Mouse (Mus musculus): ENCODE results near the gene Nup214. TPM values are rescaled to one million over a fixed set of nuclear protein-coding genes. Genes with fewer than 3 reads are reported as not detected.

Nup214 gene
- total RNA-seq, 1 experiment from 2014 or later, result 76.3 TPM

- ATAC-seq (replicated peaks in 1 of 2; ENCODE audit: insufficient read depth in 1 of 2, low FRiP score in 2 of 2, low TSS enrichment in 1 of 2, low read depth in 1 of 2, poor library complexity in 2 of 2, severe bottlenecking in 2 of 2), result no peak
These were observed 105.0 kb downstream of the Nup214 start for GRCm38 (mm10) chr2:32079191-32079725.

DNA sequence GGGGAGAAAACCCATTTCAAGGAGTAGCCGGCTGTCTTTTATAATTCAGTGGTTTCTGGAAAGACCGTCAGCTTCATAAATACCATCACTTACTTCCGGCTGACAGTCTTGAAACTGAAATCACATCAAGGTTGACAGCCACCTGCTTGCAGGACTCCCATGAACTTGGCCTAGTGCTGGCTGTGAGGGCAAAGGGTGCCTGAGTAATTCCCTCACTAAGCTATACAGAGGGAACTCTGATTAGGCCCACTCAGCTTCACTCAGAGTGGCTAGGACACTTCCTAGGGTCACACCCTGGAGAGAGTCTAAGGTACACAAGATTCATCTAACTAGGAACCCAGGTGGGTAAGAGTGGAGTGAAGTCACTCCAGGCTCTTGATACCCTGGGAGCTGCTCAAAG is 106.4 kb downstream of the Nup214 start:
- no peak for ATAC-seq (replicated peaks in 1 of 2; ENCODE audit: insufficient read depth in 1 of 2, low FRiP score in 2 of 2, low TSS enrichment in 1 of 2, low read depth in 1 of 2, poor library complexity in 2 of 2, severe bottlenecking in 2 of 2)

DNA sequence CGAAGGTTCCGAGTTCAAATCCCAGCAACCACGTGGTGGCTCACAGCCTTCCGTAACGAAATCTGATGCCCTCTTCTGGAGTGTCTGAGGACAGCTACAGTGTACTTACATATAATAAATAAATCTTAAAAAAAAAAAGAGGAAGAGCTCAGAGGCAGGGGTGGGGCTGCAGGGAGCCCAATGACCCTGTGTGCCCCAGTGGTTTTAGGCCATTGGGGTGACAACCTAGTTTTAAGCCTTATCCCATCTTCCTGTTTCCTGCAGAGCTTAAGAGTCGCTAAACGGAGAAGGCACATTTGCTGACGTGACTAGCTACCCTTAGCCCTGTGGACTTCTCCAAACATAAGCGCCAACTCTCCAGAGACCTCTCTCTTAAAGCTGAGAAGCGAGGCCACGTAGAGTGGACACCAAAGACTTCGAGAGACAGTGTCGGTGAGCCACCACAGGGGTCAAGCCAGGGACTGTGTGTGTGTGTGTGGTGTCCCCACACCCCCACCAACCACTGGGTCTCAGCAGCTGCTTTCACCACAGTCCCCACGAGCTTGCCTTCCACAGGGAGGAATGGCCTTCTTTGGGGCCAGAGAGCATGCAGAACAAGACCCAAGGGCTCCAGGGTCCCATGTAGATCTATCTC is 107.2 kb downstream of the Nup214 start:
- peak in 1 of 2 experiments; percentile 37; a peak in 2 of 4 replicates for ATAC-seq (replicated peaks in 1 of 2; ENCODE audit: insufficient read depth in 1 of 2, low FRiP score in 2 of 2, low TSS enrichment in 1 of 2, low read depth in 1 of 2, poor library complexity in 2 of 2, severe bottlenecking in 2 of 2)

GRCm38 (mm10) chr2:32082229-32082628 is 108.0 kb downstream of the Nup214 start:
- no peak for ATAC-seq (replicated peaks in 1 of 2; ENCODE audit: insufficient read depth in 1 of 2, low FRiP score in 2 of 2, low TSS enrichment in 1 of 2, low read depth in 1 of 2, poor library complexity in 2 of 2, severe bottlenecking in 2 of 2)

- ATAC-seq (replicated peaks in 1 of 2; ENCODE audit: insufficient read depth in 1 of 2, low FRiP score in 2 of 2, low TSS enrichment in 1 of 2, low read depth in 1 of 2, poor library complexity in 2 of 2, severe bottlenecking in 2 of 2), result peak; percentile 19 to 25; a peak in 1 of 4 replicates
These were observed 109.1 kb downstream of the Nup214 start for GRCm38 (mm10) chr2:32083159-32084011.

GRCm38 (mm10) chr2:32084111-32084871 is 110.1 kb downstream of the Nup214 start, which contains the start of gene Fam78a:
Gene Fam78a, minus strand, starts transcription at chr2:32084857.
- ATAC-seq (replicated peaks in 1 of 2; ENCODE audit: insufficient read depth in 1 of 2, low FRiP score in 2 of 2, low TSS enrichment in 1 of 2, low read depth in 1 of 2, poor library complexity in 2 of 2, severe bottlenecking in 2 of 2), result peak; percentile 25 to 27

GRCm38 (mm10) chr2:32084872-32085199 is 110.6 kb downstream of the Nup214 start:
- no peak; a peak in 1 of 4 replicates for ATAC-seq (replicated peaks in 1 of 2; ENCODE audit: insufficient read depth in 1 of 2, low FRiP score in 2 of 2, low TSS enrichment in 1 of 2, low read depth in 1 of 2, poor library complexity in 2 of 2, severe bottlenecking in 2 of 2)

DNA sequence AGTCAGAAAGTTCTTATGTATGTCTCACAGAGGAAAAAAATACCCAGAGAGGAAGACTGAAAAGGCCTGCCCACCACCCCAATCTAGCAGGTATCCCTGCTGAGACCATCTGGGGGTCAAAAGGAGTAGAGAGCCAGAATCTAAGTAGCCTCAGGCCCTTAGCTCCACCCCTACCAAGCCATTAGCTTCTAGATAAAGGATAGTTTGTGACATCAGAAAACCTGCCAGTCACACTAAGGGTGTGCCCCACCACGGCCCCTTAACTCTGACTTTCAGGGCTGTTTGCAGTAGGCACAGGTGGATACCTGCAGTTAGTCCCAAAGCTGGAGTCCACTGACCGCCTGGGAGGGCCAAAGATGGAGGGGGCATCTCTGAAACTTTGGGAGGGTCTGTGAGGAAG is 111.0 kb downstream of the Nup214 start:
- ATAC-seq (replicated peaks in 1 of 2; ENCODE audit: insufficient read depth in 1 of 2, low FRiP score in 2 of 2, low TSS enrichment in 1 of 2, low read depth in 1 of 2, poor library complexity in 2 of 2, severe bottlenecking in 2 of 2), result no peak

- ATAC-seq (replicated peaks in 1 of 2; ENCODE audit: insufficient read depth in 1 of 2, low FRiP score in 2 of 2, low TSS enrichment in 1 of 2, low read depth in 1 of 2, poor library complexity in 2 of 2, severe bottlenecking in 2 of 2), result no peak
These were observed 113.4 kb downstream of the Nup214 start for GRCm38 (mm10) chr2:32087606-32088005.

GRCm38 (mm10) chr2:32088372-32088981 is 114.2 kb downstream of the Nup214 start:
- ATAC-seq (replicated peaks in 1 of 2; ENCODE audit: insufficient read depth in 1 of 2, low FRiP score in 2 of 2, low TSS enrichment in 1 of 2, low read depth in 1 of 2, poor library complexity in 2 of 2, severe bottlenecking in 2 of 2), result peak in 1 of 2 experiments; percentile 46; a peak in 2 of 4 replicates

- ATAC-seq (replicated peaks in 1 of 2; ENCODE audit: insufficient read depth in 1 of 2, low FRiP score in 2 of 2, low TSS enrichment in 1 of 2, low read depth in 1 of 2, poor library complexity in 2 of 2, severe bottlenecking in 2 of 2), result no peak; a peak in 1 of 4 replicates
These were observed 115.4 kb downstream of the Nup214 start for GRCm38 (mm10) chr2:32089606-32090005.

GRCm38 (mm10) chr2:32090145-32090544 is 115.9 kb downstream of the Nup214 start:
- ATAC-seq (replicated peaks in 1 of 2; ENCODE audit: insufficient read depth in 1 of 2, low FRiP score in 2 of 2, low TSS enrichment in 1 of 2, low read depth in 1 of 2, poor library complexity in 2 of 2, severe bottlenecking in 2 of 2), result no peak

GRCm38 (mm10) chr2:32091956-32092355 is 117.7 kb downstream of the Nup214 start:
- no peak for ATAC-seq (replicated peaks in 1 of 2; ENCODE audit: insufficient read depth in 1 of 2, low FRiP score in 2 of 2, low TSS enrichment in 1 of 2, low read depth in 1 of 2, poor library complexity in 2 of 2, severe bottlenecking in 2 of 2)

- no peak for ATAC-seq (replicated peaks in 1 of 2; ENCODE audit: insufficient read depth in 1 of 2, low FRiP score in 2 of 2, low TSS enrichment in 1 of 2, low read depth in 1 of 2, poor library complexity in 2 of 2, severe bottlenecking in 2 of 2)
These were observed 119.9 kb downstream of the Nup214 start for GRCm38 (mm10) chr2:32094001-32094707.

DNA sequence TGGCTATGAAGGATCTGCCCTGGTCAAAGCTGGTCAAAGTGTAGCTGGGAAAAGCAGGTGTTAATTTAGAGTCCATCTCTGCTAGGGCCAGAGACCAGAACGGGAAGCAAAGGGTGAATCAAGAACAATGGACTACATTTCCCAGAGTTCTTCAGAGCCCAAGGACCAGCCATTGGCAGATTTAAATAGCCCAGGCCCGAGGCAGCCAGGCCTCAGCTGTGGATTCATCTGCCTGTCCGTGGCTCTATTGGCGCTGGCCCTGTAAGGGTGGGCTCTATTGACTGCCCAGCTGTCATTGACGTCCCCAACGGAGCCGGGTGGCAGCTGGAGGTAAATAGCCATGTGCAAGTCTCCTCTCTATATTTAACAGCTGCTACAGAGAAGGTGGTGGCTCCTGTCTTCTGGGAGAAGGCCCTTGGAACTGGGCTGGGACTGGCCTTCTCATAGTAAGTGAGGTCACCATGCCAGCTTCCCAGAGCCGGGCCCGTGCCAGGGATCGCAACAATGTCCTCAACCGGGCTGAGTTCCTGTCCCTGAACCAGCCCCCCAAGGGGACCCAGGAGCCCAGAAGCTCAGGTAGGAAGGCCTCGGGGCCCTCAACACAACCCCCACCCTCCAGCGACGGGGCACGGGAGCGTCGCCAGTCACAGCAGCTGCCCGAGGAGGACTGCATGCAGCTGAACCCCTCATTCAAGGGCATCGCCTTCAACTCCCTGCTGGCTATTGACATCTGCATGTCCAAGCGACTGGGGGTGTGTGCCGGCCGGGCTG is 121.3 kb downstream of the Nup214 start, which contains the start of gene Plpp7:
TSS of gene Plpp7 (plus strand) at position 178 of the 771 bp plus-strand sequence.
- ATAC-seq (replicated peaks in 1 of 2; ENCODE audit: insufficient read depth in 1 of 2, low FRiP score in 2 of 2, low TSS enrichment in 1 of 2, low read depth in 1 of 2, poor library complexity in 2 of 2, severe bottlenecking in 2 of 2), result peak; percentile 68 to 87

DNA sequence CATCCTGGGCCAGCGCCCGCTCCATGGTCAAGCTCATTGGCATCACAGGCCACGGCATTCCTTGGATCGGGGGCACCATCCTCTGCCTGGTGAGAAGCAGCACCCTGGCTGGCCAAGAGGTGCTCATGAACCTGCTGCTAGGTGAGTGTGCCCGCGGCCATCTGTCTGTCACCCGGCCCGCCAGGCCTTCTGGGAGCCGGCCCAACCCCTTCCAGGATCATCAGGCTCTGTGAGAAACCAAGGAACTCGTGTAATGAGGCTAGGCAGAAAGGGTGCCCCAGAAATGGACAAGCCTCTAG is 121.8 kb downstream of the Nup214 start:
- ATAC-seq (replicated peaks in 1 of 2; ENCODE audit: insufficient read depth in 1 of 2, low FRiP score in 2 of 2, low TSS enrichment in 1 of 2, low read depth in 1 of 2, poor library complexity in 2 of 2, severe bottlenecking in 2 of 2), result no peak

Data from hematopoietic stem cell, adult 5-6 weeks (primary cell).